Mouse (Mus musculus) forebrain, embryonic 11.5 days (tissue): ENCODE results near the gene Smyd2. TPM values are rescaled to one million over a fixed set of nuclear protein-coding genes. Genes with fewer than 3 reads are reported as not detected.

Experiments
- ATAC-seq: fragments of 200-750 bp; cut with Nextera tagmentation; replicated peaks from 2 replicates; pipeline ENCODE4 v1.8.0; 2017; ENCODE audit warnings: moderate TSS enrichment; ENCODE audit not compliant: low FRiP score
- DNase-seq: peaks from one replicate; pipeline ENCODE4 v3.0.0-alpha.2; 2017; ENCODE audit warnings: low spot score
- H3K27ac ChIP-seq: fragments of 300-500 bp; sonication (generic); 2 replicates; pipeline ENCODE4 v1.5.1; 2014; ENCODE audit warnings: low read depth, low read length
- H3K27me3 ChIP-seq: fragments of 300-500 bp; sonication (generic); 2 replicates; pipeline ENCODE4 v1.6.1; 2014; ENCODE audit warnings: mild to moderate bottlenecking, low read length, mixed read lengths; ENCODE audit not compliant: control insufficient read depth, insufficient read depth
- H3K36me3 ChIP-seq: fragments of 300-500 bp; sonication (generic); 2 replicates; pipeline ENCODE4 v1.6.1; 2014; ENCODE audit warnings: mild to moderate bottlenecking, low read length, moderate library complexity, mixed read lengths; ENCODE audit not compliant: control insufficient read depth, insufficient read depth
- H3K4me1 ChIP-seq: fragments of 300-500 bp; sonication (generic); replicated peaks from 2 replicates; pipeline ENCODE4 v1.6.1; 2014; ENCODE audit warnings: low read length, mixed read lengths; ENCODE audit not compliant: control insufficient read depth, insufficient read depth
- H3K4me2 ChIP-seq: fragments of 300-500 bp; sonication (generic); 2 replicates; pipeline ENCODE4 v1.6.1; 2014; ENCODE audit warnings: low read depth, mild to moderate bottlenecking, low read length, moderate library complexity, mixed read lengths; ENCODE audit not compliant: severe bottlenecking
- H3K4me3 ChIP-seq: fragments of 300-500 bp; sonication (generic); 2 replicates; pipeline ENCODE4 v1.5.1; 2014; ENCODE audit warnings: low read depth, low read length
- H3K9ac ChIP-seq: fragments of 300-500 bp; sonication (generic); 2 replicates; pipeline ENCODE4 v1.6.1; 2014; ENCODE audit warnings: low read length
- H3K9me3 ChIP-seq: fragments of 300-500 bp; sonication (generic); 2 replicates; pipeline ENCODE4 v1.6.1; 2016; ENCODE audit warnings: low read length, mixed read lengths; ENCODE audit not compliant: control insufficient read depth
- WGBS: fragments of 180-500 bp; shearing (Covaris S2); extraction: QIAGEN DNeasy Blood & Tissue Kit; methylation state at CpG from one replicate; pipeline ENCODE4 v1.1.7; 2014; 5-methylcytosine and 5-hydroxymethylcytosine counted together
- polyA plus RNA-seq: library from polyadenylated mRNA; unstranded; fragments of >200 nt; fragmentation: Nextera tagmentation; extraction: Ambion mirVana; gene quantifications from 2 replicates; pipeline ENCODE4 v1.2.1, GENCODE M21; 2014

Smyd2 gene
- polyA plus RNA-seq, 1 experiment from 2014 or later = 43.1 TPM

DNA sequence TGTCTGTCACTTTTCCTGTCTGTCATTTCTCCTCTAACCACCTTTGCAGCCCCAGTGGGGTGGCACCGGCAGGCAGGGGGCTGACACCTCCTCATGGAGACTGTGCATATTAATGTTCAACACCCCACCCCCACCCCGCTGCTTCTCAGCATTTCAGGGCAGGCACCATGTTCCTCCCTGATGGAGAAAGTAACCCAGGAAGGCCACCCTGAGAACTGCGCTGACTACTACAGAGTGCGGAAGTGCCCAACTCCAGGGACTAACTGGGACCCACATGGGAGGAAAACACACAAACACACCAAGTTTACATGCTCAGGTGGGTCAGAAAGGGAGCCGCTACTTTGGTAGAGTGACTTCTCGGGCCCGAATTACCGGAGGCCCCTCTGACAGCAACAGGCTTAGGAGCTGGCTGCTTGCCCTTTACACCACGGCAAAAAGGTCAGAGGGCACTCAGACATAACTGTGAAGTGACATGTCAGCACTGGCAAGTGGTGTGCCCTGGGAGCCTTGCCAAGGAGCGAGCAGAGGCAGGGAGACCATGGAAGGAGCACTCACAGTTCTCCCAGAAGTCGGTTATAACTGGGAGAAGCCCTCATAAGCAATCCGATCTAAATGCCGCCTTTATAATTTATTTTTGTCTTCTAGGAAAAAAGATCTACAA lies 11.3 kb downstream of the Smyd2 start:
- H3K27ac ChIP-seq = no peak overlapping the region
- no peaks in the 10 kb centered on the region for H3K27me3 ChIP-seq
- ATAC-seq (no peak), DNase-seq (no peak)
- WGBS = 79% methylated on average over 13 of the region's 13 CpGs
- H3K4me2 ChIP-seq = no peak overlapping the region
- H3K36me3 ChIP-seq = no peaks in the 10 kb centered on the region; the same call in 1 of the 2 replicates
- H3K4me3 ChIP-seq = no peak overlapping the region
- peaks cover 7% of the 10 kb centered on the region for H3K4me1 ChIP-seq
- no peaks in the 10 kb centered on the region for H3K9me3 ChIP-seq
- H3K9ac ChIP-seq = no peak overlapping the region

GRCm38 (mm10) chr1:189903169-189903568 lies 19.0 kb downstream of the Smyd2 start:
- Histone ChIP-seq H3K4me3 (no peak overlapping the region), H3K27me3 (no peaks in the 10 kb centered on the region), H3K9ac (no peak overlapping the region), H3K4me1 (no peaks in the 10 kb centered on the region), H3K27ac (no peak overlapping the region), H3K4me2 (no peak overlapping the region), H3K36me3 (no peaks in the 10 kb centered on the region), H3K9me3 (no peaks in the 10 kb centered on the region)
- DNase-seq (no peak), ATAC-seq (no peak)
- 88% methylated on average over 11 of the region's 11 CpGs for WGBS

GRCm38 (mm10) chr1:189902413-189902812 lies 19.8 kb downstream of the Smyd2 start:
- no peak overlapping the region for H3K4me2 ChIP-seq
- H3K9ac ChIP-seq = no peak overlapping the region
- DNase-seq (no peak), ATAC-seq (no peak)
- no peaks in the 10 kb centered on the region for H3K36me3 ChIP-seq
- no peaks in the 10 kb centered on the region for H3K4me1 ChIP-seq
- no peak overlapping the region for H3K4me3 ChIP-seq
- no peaks in the 10 kb centered on the region for H3K27me3 ChIP-seq
- WGBS = 94% methylated on average over 9 of the region's 9 CpGs
- H3K27ac ChIP-seq = no peak overlapping the region
- no peaks in the 10 kb centered on the region for H3K9me3 ChIP-seq

DNA sequence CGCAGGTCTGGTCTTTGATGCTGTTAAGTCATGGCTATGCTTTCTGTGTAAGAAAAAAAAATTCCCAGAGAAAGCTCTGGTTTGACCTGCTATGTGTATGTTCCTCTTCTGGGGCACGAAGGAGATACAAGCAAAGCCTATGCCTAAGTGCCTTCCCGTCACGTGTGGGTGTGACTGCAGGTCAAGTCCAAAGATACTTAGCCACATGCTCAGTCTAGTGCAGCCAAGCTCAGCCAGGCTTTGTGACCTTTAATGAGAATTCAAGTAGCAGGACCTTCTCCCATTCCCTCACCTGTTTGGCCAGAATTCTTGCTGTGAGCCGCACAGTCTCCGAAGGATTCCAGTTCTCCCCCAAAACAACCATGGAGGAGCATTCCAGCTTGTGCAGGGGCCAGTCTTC lies 22.6 kb downstream of the Smyd2 start:
- no peak overlapping the region for H3K27ac ChIP-seq
- no peak for DNase-seq
- H3K36me3 ChIP-seq = no peaks in the 10 kb centered on the region
- no peak overlapping the region for H3K9ac ChIP-seq
- no peak overlapping the region for H3K4me2 ChIP-seq
- H3K4me3 ChIP-seq = no peak overlapping the region
- H3K27me3 ChIP-seq = no peaks in the 10 kb centered on the region
- H3K9me3 ChIP-seq = no peaks in the 10 kb centered on the region
- H3K4me1 ChIP-seq = no peaks in the 10 kb centered on the region
- no peak for ATAC-seq
- 92% methylated on average over 6 of the region's 6 CpGs for WGBS

DNA sequence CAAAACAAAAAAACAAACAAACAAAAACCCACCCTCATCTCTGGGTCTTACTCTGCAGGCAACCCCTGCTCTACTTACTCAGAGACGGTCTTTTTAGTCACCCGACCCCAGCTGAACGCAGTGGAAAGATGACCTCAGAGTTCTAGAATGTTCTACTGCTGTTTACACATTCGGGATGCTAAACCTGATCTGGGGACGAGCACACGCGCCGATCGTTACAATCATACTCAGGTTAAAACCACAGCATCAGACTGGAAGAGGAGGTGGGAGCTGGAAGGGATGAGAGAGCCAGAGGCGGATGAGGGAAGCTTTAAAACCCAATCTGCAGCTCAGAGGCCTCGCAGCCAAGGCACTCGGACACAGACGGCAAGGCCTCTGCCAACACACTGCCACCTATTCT lies 23.5 kb downstream of the Smyd2 start:
- no peak overlapping the region for H3K27ac ChIP-seq
- H3K36me3 ChIP-seq = no peaks in the 10 kb centered on the region
- H3K9me3 ChIP-seq = no peaks in the 10 kb centered on the region
- no peaks in the 10 kb centered on the region for H3K27me3 ChIP-seq
- ATAC-seq (no peak), DNase-seq (no peak)
- H3K4me1 ChIP-seq = no peaks in the 10 kb centered on the region
- H3K9ac ChIP-seq = no peak overlapping the region
- 87% methylated on average over 13 of the region's 13 CpGs for WGBS
- no peak overlapping the region for H3K4me3 ChIP-seq
- no peak overlapping the region for H3K4me2 ChIP-seq

- Histone ChIP-seq H3K4me3 (no peak overlapping the region), H3K9me3 (no peaks in the 10 kb centered on the region), H3K36me3 (no peaks in the 10 kb centered on the region), H3K4me2 (no peak overlapping the region), H3K27ac (no peak overlapping the region), H3K4me1 (no peaks in the 10 kb centered on the region), H3K9ac (no peak overlapping the region), H3K27me3 (no peaks in the 10 kb centered on the region)
- 0 out of 2 replicates have a peak, but pooled peaks have one; percentile 12 for ATAC-seq
- WGBS = 34% methylated on average over 9 of the region's 9 CpGs
- no peak for DNase-seq
These were observed 24.3 kb downstream of the Smyd2 start for GRCm38 (mm10) chr1:189897861-189898260.

GRCm38 (mm10) chr1:189894191-189894590 lies 28.0 kb downstream of the Smyd2 start:
- H3K36me3 ChIP-seq = no peaks in the 10 kb centered on the region
- no peak for ATAC-seq
- no peak overlapping the region for H3K4me3 ChIP-seq
- no peak overlapping the region for H3K9ac ChIP-seq
- H3K9me3 ChIP-seq = no peaks in the 10 kb centered on the region
- H3K27me3 ChIP-seq = no peaks in the 10 kb centered on the region
- DNase-seq = no peak
- H3K4me2 ChIP-seq = no peak overlapping the region
- no peaks in the 10 kb centered on the region for H3K4me1 ChIP-seq
- 82% methylated on average over 9 of the region's 9 CpGs for WGBS
- no peak overlapping the region for H3K27ac ChIP-seq

DNA sequence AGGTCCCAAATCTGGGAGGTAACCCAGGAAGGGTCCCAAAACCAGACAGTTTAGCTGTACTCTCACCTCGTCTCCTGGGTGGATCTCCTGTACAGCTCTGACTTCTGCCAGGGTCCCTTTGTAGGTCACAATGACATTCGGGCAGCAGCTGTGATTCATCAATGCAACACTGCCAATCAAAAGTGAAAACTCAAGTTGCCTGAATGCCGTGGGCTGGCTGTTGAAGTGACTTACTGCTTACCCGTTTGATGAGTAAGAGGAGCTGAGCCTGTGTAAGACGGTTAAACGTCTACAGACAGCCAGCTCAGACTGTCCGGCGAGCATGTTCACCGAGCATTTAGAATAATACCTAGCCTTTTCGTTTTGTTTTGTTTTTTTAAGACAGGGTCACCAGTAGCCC lies 33.4 kb downstream of the Smyd2 start:
- Histone ChIP-seq H3K4me2 (no peak overlapping the region), H3K27ac (no peak overlapping the region), H3K9ac (no peak overlapping the region), H3K4me1 (peaks cover 9% of the 10 kb centered on the region; the same call in 1 of the 2 replicates), H3K36me3 (no peaks in the 10 kb centered on the region), H3K4me3 (no peak overlapping the region), H3K27me3 (no peaks in the 10 kb centered on the region), H3K9me3 (no peaks in the 10 kb centered on the region)
- DNase-seq = no peak
- no peak for ATAC-seq
- WGBS = 74% methylated on average over 10 of the region's 10 CpGs

GRCm38 (mm10) chr1:189887518-189887917 lies 34.6 kb downstream of the Smyd2 start:
- Histone ChIP-seq H3K4me1 (peaks cover 9% of the 10 kb centered on the region; the same call in 1 of the 2 replicates), H3K9me3 (no peaks in the 10 kb centered on the region), H3K27me3 (no peaks in the 10 kb centered on the region), H3K27ac (no peak overlapping the region), H3K9ac (no peak overlapping the region), H3K4me2 (no peak overlapping the region), H3K36me3 (no peaks in the 10 kb centered on the region), H3K4me3 (no peak overlapping the region)
- ATAC-seq (peak; percentile 63), DNase-seq (peak; percentile 85)
- WGBS = 25% methylated on average over 7 of the region's 7 CpGs
